Mouse (Mus musculus) E14TG2a.4 (cell line): Measurements from ENCODE around the gene Nkd1.

Source experiments
- CTCF ChIP-seq: conservative IDR thresholded peaks from 2 replicates; pipeline ENCODE4 v1.5.1; 2014; ENCODE audit warnings: low read length
- NANOG ChIP-seq: IDR thresholded peaks from 2 replicates; pipeline ENCODE4 v1.6.1; 2014; ENCODE audit warnings: borderline replicate concordance, low read length, mixed read lengths
- POU5F1 ChIP-seq: IDR thresholded peaks from 2 replicates; pipeline ENCODE4 v1.6.1; 2014; ENCODE audit warnings: low read length, borderline replicate concordance

- no peak for TF ChIP-seq CTCF
- TF ChIP-seq POU5F1 = no peak
- no peak for TF ChIP-seq NANOG
These were observed 97.5 kb downstream of the Nkd1 start for GRCm38 (mm10) chr8:88618612-88619011.
